Mouse (Mus musculus) liver, embryonic 12.5 days (tissue): ENCODE results near the gene Mmp15. TPM values are rescaled to one million over a fixed set of nuclear protein-coding genes. Genes with fewer than 3 reads are reported as not detected.

ENCODE experiments used
- ATAC-seq: fragments of 200-750 bp; cut with Nextera tagmentation; 2 replicates; pipeline ENCODE4 v1.8.0; 2017; ENCODE audit warnings: moderate number of reproducible peaks, mild to moderate bottlenecking, moderate library complexity
- H3K27ac ChIP-seq: fragments of 300-500 bp; sonication (generic); 2 replicates; pipeline ENCODE4 v1.5.1; 2016; ENCODE audit warnings: mild to moderate bottlenecking
- H3K27me3 ChIP-seq: fragments of 300-500 bp; sonication (generic); replicated peaks from 2 replicates; pipeline ENCODE4 v1.6.1; 2016; ENCODE audit warnings: mild to moderate bottlenecking, moderate library complexity
- H3K36me3 ChIP-seq: fragments of 300-500 bp; sonication (generic); 2 replicates; pipeline ENCODE4 v1.6.1; 2016; ENCODE audit warnings: mild to moderate bottlenecking, moderate library complexity
- H3K4me1 ChIP-seq: fragments of 300-500 bp; sonication (generic); 2 replicates; pipeline ENCODE4 v1.6.1; 2016
- H3K4me2 ChIP-seq: fragments of 300-500 bp; sonication (generic); 2 replicates; pipeline ENCODE4 v1.6.1; 2016; ENCODE audit warnings: mild to moderate bottlenecking, moderate library complexity
- H3K4me3 ChIP-seq: fragments of 300-500 bp; sonication (generic); 2 replicates; pipeline ENCODE4 v1.5.1; 2016; ENCODE audit warnings: mild to moderate bottlenecking, moderate library complexity
- H3K9ac ChIP-seq: fragments of 300-500 bp; sonication (generic); 2 replicates; pipeline ENCODE4 v1.6.1; 2016; ENCODE audit warnings: mild to moderate bottlenecking, moderate library complexity
- H3K9me3 ChIP-seq: fragments of 300-500 bp; sonication (generic); replicated peaks from 2 replicates; pipeline ENCODE4 v1.6.1; 2016; ENCODE audit warnings: mild to moderate bottlenecking, moderate library complexity
- WGBS: fragments of 180-500 bp; shearing (Covaris S2); methylation state at CpG from one replicate; pipeline ENCODE4 v1.1.7; 2016; ENCODE audit not compliant: insufficient replicate concordance; 5-methylcytosine and 5-hydroxymethylcytosine counted together
- polyA plus RNA-seq: library from polyadenylated mRNA; unstranded; fragments of >200 nt; fragmentation: Nextera tagmentation; extraction: Ambion mirVana; gene quantifications from 2 replicates; pipeline ENCODE4 v1.2.1, GENCODE M21; 2016

The Mmp15 gene
- polyA plus RNA-seq, 1 experiment from 2014 or later: 2.9 TPM

DNA sequence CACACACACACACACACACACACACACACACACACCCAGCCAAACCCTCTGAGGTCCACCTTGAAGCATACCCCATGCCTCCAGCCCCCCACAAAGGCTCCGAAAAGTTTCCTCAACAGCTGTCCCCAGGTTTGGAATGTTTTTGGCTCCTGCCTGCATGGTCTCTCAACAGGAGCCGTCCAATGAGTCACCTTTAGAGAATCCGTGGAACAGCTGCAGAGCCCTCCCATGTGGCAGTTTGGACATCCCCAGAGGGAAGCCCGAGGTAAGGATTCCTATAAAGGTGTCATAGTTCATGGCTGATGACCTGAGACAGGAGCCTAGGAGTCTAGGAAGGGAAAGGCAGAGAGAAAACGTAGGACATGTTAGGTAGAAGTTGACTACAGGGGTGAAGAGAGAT lies 34.0 kb downstream of the Mmp15 start:
- WGBS: 66% methylated on average over 5 of the region's 5 CpGs

DNA sequence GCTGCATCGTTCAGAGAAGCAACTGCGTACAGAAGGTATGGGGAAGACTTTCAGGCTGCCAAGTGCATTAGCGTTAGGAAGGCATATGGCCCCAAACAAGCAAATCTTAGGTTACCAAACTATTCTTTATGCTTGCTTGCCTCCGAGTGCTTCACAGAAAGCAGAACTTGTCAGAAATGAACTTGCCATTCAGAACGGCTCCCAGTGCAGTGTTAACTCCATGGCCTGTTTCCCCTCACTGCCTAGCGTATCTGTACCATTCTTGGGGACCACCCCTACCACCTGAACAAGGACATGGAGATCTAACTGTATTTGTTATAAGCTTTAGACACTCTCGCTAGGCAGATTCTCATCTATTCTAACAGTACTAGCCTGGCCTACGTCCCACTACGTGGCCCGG lies 35.2 kb downstream of the Mmp15 start:
- H3K4me2 ChIP-seq: no peak overlapping the region
- H3K27ac ChIP-seq: no peak overlapping the region
- H3K4me3 ChIP-seq: no peak overlapping the region
- 73% methylated on average over 10 of the region's 10 CpGs for WGBS
- no peak for ATAC-seq
- peaks cover 4% of the 10 kb centered on the region; the same call in 1 of the 2 replicates for H3K4me1 ChIP-seq
- H3K36me3 ChIP-seq: no peaks in the 10 kb centered on the region
- H3K9ac ChIP-seq: no peak overlapping the region
- H3K27me3 ChIP-seq: no peaks in the 10 kb centered on the region
- H3K9me3 ChIP-seq: no peaks in the 10 kb centered on the region

More for the DNA sequence above, 34.0 kb downstream of the Mmp15 start:
- no peaks in the 10 kb centered on the region for H3K27me3 ChIP-seq
- no peak overlapping the region for H3K4me2 ChIP-seq
- H3K4me3 ChIP-seq: no peak overlapping the region
- H3K36me3 ChIP-seq: no peaks in the 10 kb centered on the region
- no peak for ATAC-seq
- peaks cover 4% of the 10 kb centered on the region; the same call in 1 of the 2 replicates for H3K4me1 ChIP-seq
- no peaks in the 10 kb centered on the region for H3K9me3 ChIP-seq
- H3K27ac ChIP-seq: no peak overlapping the region
- no peak overlapping the region for H3K9ac ChIP-seq

DNA sequence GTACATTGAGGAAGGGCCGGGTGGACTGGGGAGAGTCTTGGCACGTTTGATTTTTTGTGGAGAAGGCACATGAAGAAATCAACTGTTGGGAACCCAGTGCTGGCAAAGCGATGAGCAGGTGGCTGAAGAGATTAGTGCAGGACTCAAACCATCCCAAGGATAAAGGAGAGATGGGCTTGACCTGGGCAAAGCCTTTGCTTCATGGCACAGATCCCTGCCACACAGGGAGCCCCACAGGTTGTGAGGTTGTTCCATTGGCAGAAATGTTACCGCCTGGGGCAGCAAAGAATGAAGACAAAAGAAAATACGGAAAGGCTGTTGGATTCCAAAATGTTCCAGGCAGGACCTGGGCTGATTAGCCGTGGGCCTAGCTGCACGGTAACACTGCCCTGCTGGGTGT lies 35.9 kb downstream of the Mmp15 start:
- ATAC-seq: no peak
- WGBS: 70% methylated on average over 7 of the region's 7 CpGs
- Histone ChIP-seq H3K27ac (no peak overlapping the region), H3K4me2 (no peak overlapping the region), H3K27me3 (0 out of 2 replicates have a peak, but pooled peaks cover 5% of the 10 kb centered on the region), H3K36me3 (no peaks in the 10 kb centered on the region), H3K4me3 (no peak overlapping the region), H3K4me1 (peaks cover 4% of the 10 kb centered on the region; the same call in 1 of the 2 replicates), H3K9me3 (no peaks in the 10 kb centered on the region), H3K9ac (no peak overlapping the region)

DNA sequence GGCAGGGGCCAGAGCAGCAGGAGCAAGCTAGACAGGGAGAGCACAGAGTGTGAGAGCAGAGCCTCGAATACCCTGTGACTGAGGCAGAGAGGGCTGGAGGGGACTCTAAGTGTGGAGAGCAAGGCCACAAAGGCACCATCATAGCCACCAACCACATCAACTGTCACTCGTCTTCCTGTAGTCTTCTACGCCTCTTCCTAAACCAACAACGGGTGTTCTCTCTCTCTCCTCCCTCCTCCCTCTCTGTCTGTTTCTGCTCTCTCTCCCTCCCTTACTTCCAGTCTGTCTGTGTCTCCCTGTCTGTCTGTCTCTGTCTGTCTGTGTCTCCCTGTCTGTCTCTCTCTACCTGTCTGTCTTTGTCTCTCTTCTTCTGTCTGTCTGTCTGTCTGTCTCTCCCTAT lies 38.2 kb downstream of the Mmp15 start:
- H3K4me1 ChIP-seq: peaks cover 10% of the 10 kb centered on the region
- no peak for ATAC-seq
- no peak overlapping the region for H3K9ac ChIP-seq
- H3K9me3 ChIP-seq: no peaks in the 10 kb centered on the region
- no peak overlapping the region for H3K27ac ChIP-seq
- no peak overlapping the region for H3K4me3 ChIP-seq
- WGBS: 15% methylated on average over 4 of the region's 4 CpGs
- H3K36me3 ChIP-seq: no peaks in the 10 kb centered on the region
- 0 out of 2 replicates have a peak, but pooled peaks cover 7% of the 10 kb centered on the region for H3K27me3 ChIP-seq
- H3K4me2 ChIP-seq: no peak overlapping the region

DNA sequence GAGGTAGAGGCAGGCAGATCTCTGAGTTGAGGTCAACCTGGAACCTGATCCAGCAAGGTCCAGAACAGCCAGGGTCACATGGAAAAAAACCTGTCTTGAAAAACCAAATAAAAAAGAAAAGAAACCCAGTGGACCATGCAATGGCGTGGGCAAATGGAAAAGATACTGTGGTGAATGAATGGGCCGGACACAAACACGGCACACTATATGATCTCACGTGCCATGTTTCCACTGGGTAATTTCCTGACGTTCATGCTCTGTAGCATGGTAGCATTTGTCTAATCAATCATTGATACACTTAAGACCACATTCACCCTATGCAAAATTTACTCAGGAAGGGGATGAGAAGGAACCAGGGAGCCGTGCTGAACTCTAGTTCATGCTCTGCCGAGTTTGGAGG lies 39.0 kb downstream of the Mmp15 start:
- Histone ChIP-seq H3K36me3 (no peaks in the 10 kb centered on the region), H3K4me2 (no peak overlapping the region), H3K4me1 (peaks cover 12% of the 10 kb centered on the region), H3K27ac (no peak overlapping the region), H3K9ac (no peak overlapping the region), H3K27me3 (0 out of 2 replicates have a peak, but pooled peaks cover 12% of the 10 kb centered on the region), H3K4me3 (no peak overlapping the region), H3K9me3 (no peaks in the 10 kb centered on the region)
- no peak for ATAC-seq
- WGBS: 59% methylated on average over 7 of the region's 7 CpGs

DNA sequence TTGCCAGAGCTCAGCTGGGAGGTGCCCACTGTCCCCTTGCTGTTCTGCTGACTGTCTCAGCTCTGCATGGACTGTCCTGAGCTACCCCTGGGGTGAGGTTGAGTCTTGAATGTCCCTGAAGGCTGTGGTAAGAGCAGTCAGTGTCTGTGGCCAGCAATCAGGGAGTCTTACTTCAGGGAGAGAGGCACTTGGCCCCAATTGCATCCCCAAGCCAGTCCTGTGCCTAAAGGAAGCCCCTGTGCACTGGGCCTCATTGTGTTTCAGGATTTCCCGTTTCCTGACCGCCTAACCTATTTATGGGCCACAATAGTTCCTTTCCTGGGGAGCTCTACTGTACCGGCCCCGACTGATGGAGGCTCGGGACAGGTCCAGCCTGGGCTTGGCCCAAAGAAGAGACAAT lies 40.5 kb downstream of the Mmp15 start:
- Histone ChIP-seq H3K27ac (no peak overlapping the region), H3K9ac (no peak overlapping the region), H3K4me3 (no peak overlapping the region), H3K4me1 (peaks cover 22% of the 10 kb centered on the region), H3K4me2 (no peak overlapping the region), H3K27me3 (peaks cover 27% of the 10 kb centered on the region), H3K9me3 (no peaks in the 10 kb centered on the region), H3K36me3 (no peaks in the 10 kb centered on the region)
- ATAC-seq: 0 out of 2 replicates have a peak, but pooled peaks have one; percentile 44
- 19% methylated on average over 5 of the region's 5 CpGs for WGBS

DNA sequence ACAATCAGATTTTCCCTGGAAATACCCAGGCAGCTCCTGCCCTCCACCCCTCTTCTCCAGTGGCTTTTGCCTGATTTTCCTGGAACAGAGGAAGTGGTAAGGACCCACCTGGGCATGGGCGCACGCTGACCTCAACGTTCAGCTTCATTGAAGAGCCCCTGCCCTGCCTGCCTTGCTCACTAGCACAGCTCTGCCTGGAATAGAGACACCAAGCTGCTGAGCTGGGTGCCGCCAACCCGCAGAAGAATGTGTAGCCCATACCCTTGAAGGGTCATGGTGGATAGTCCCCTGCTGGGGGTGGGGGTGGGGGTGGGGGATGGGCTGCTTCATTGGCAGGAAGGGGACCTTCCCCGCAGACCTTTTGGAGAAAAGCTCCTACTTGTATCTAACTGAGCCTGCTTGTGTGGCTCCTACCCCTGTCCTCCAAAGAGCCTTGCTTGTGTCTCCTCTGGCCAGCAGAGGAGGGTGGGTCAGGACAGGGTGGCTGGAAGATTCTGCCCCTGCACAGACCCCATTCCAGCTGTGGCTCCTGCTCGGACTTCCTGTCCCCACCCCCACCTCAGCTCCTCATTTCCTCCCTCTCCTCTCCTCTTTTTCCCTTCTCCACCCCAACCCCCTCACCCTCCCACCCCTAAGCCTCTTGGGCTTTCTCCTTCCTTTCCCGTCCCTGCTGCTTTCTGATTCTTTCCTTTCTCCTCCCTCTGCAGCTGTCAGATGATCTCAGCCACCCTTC lies 43.3 kb downstream of the Mmp15 start:
- Histone ChIP-seq H3K36me3 (no peaks in the 10 kb centered on the region), H3K27ac (no peak overlapping the region), H3K4me2 (no peak overlapping the region), H3K4me1 (peaks cover 20% of the 10 kb centered on the region), H3K4me3 (no peak overlapping the region), H3K27me3 (peaks cover 32% of the 10 kb centered on the region), H3K9ac (no peak overlapping the region), H3K9me3 (no peaks in the 10 kb centered on the region)
- WGBS: 15% methylated on average over 8 of the region's 8 CpGs
- no peak for ATAC-seq

DNA sequence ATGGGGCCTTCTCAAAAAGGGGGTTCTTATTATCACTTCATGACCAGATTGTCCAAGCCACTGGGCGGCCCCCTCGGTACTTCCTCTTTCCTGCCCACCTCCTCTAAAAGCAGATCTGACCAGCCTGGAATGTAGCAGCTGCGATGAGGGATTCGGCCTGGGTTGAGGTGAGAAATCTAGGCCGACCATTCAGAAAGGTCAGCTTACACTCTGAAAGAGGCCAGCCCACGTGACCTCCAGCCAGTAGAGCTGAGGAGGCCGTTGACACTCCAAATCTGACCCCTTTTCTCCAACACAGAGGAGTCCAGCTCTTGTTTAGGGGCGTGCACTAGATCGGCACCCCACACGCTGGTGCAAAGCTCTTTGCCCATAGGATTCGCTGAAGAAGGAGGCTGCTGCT lies 44.7 kb downstream of the Mmp15 start:
- no peak overlapping the region for H3K27ac ChIP-seq
- WGBS: 23% methylated on average over 11 of the region's 11 CpGs
- H3K27me3 ChIP-seq: peaks cover 32% of the 10 kb centered on the region
- ATAC-seq: no peak
- H3K4me3 ChIP-seq: no peak overlapping the region
- no peaks in the 10 kb centered on the region for H3K9me3 ChIP-seq
- peaks cover 18% of the 10 kb centered on the region for H3K4me1 ChIP-seq
- no peak overlapping the region for H3K4me2 ChIP-seq
- no peak overlapping the region for H3K9ac ChIP-seq
- no peaks in the 10 kb centered on the region for H3K36me3 ChIP-seq

DNA sequence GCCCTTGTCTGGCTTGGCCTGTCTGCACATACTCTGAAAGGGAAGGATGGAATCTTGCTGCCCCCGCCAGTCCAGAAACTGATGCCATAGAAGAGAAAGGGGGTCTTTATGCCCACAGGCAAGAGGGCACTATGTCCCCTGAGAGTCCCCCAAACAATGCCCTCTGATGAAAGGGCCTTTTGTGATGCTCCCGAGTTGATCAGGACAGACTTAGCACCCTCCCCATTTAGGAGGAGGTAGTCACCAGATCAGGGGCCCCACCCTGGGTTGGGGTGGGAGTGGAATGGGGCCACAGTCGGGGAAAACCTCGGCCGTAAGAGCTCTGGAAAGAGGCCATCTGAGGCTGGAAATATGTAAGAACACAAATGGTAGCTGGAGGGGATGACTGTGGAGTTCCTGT lies 45.1 kb downstream of the Mmp15 start:
- 41% methylated on average over 5 of the region's 5 CpGs for WGBS
- Histone ChIP-seq H3K4me2 (no peak overlapping the region), H3K27ac (no peak overlapping the region), H3K9me3 (no peaks in the 10 kb centered on the region), H3K36me3 (no peaks in the 10 kb centered on the region), H3K9ac (no peak overlapping the region), H3K4me1 (peaks cover 18% of the 10 kb centered on the region), H3K27me3 (peaks cover 32% of the 10 kb centered on the region), H3K4me3 (no peak overlapping the region)
- ATAC-seq: no peak

DNA sequence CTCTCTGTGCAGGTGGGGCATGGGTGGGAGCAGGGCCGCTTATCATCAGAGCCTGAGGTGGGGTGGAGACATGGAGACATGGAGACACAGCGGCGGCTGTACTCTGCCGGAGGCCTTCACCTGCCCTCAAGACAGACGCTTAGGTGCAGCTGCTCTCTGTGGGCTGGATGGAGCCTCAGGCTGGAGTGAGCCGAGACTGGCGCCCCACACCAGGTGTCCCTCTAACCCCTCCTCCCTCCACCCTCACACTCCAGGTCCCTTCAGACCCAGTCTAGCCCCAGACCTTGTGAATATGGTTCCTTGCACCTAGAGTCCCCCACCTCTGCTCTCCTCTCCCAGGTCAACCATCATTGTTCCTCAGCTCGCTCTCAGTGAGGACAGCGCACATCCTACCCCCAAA lies 47.1 kb downstream of the Mmp15 start:
- 66% methylated on average over 9 of the region's 9 CpGs for WGBS

DNA sequence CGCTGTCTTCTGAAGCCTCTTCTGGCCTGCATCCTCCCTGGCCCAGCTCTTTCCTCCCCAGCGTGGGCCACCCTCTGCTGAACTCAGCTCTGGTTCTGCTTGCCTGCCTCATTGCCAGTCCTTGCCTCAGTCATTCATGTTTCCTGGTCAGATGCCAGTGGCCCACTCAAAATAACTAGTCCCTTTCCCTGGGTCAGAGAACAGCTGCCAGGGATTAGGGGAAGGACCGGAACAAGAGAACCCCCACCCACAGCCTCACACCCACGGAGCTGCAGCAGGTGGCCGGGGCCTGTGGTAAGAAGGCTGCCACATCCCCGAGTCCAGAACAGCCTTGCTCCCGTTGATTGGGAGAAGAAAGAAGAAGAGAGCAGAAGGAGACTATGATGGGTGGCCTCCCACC lies 49.0 kb downstream of the Mmp15 start:
- Histone ChIP-seq H3K4me3 (no peak overlapping the region), H3K27ac (no peak overlapping the region), H3K9ac (no peak overlapping the region), H3K4me2 (no peak overlapping the region), H3K27me3 (peaks cover 21% of the 10 kb centered on the region), H3K4me1 (peaks cover 10% of the 10 kb centered on the region), H3K9me3 (no peaks in the 10 kb centered on the region), H3K36me3 (no peaks in the 10 kb centered on the region)
- no peak for ATAC-seq
- WGBS: 60% methylated on average over 7 of the region's 7 CpGs

More for the DNA sequence above, 47.1 kb downstream of the Mmp15 start:
- Histone ChIP-seq H3K27me3 (peaks cover 28% of the 10 kb centered on the region), H3K36me3 (no peaks in the 10 kb centered on the region), H3K9me3 (no peaks in the 10 kb centered on the region), H3K4me1 (peaks cover 18% of the 10 kb centered on the region), H3K4me3 (no peak overlapping the region), H3K4me2 (no peak overlapping the region), H3K9ac (no peak overlapping the region), H3K27ac (no peak overlapping the region)
- ATAC-seq: no peak

DNA sequence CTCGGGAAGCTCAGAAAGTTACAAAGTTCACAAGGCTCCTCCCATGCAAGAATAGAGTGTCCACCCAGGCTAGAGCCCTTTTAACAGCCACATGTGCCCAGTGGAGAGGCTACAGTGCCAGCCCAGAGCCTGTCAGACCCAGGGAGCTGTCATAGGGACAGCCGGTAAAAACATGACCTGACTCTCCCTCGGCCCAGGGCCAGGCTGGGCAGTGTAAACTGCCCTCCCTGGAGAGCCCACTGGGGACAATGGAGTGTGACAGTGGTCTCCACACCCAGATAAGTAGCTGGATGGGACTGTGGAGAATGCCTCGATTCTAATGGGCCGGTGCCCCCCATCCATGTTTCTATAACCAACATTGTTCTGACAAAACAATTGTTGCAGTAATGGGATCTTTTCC lies 57.5 kb downstream of the Mmp15 start:
- no peak overlapping the region for H3K4me3 ChIP-seq
- no peaks in the 10 kb centered on the region for H3K9me3 ChIP-seq
- H3K4me1 ChIP-seq: no peaks in the 10 kb centered on the region; the same call in 1 of the 2 replicates
- H3K27me3 ChIP-seq: no peaks in the 10 kb centered on the region
- no peak overlapping the region for H3K4me2 ChIP-seq
- WGBS: 57% methylated on average over 5 of the region's 5 CpGs
- H3K27ac ChIP-seq: no peak overlapping the region
- H3K36me3 ChIP-seq: no peaks in the 10 kb centered on the region
- ATAC-seq: no peak
- no peak overlapping the region for H3K9ac ChIP-seq
